In genomic region chr10:69134356-69134755, GRCm38 (mm10) we compare ENCODE assay signal across 10 mouse cellular contexts.
"Had no signal": no experiment of that assay in that cellular context is flagged by ENCODE, and none has a peak within 500 bp of the region (broad histone marks: within the 10 kb centered on the region; RNA-seq: fewer than 3 reads in every experiment).

No protein-coding gene starts in this region.

- DNase-seq: liver, postnatal 0 days; lung, adult 2 months; lung, postnatal 14 days; lung, postnatal 36 days; retina, postnatal 1 day; right cerebral cortex, adult 18-20 months; right cerebral cortex, postnatal 14 days; thymus, adult 18-20 months; thymus, postnatal 25 days; thymus, postnatal 4 days had no signal
